Mouse (Mus musculus) ES-Bruce4 (cell line): ENCODE measurements around the gene Pde3b.

ENCODE experiments used
- CTCF ChIP-seq: IDR thresholded peaks from one replicate; pipeline ENCODE4 v1.8.1; 2011; ENCODE audit warnings: low read depth, low read length
- EP300 ChIP-seq: IDR thresholded peaks from 2 replicates; pipeline ENCODE4 v1.6.1; 2011; ENCODE audit warnings: low read depth, low read length; ENCODE audit not compliant: insufficient read depth
- POLR2A ChIP-seq: IDR thresholded peaks from one replicate; pipeline ENCODE4 v1.8.1; 2011; ENCODE audit warnings: low read length; ENCODE audit not compliant: insufficient read depth

GRCm38 (mm10) chr7:114429768-114430167, 14.7 kb downstream of the Pde3b start:
- TF ChIP-seq POLR2A: no peak
- no peak for TF ChIP-seq CTCF
- TF ChIP-seq EP300: no peak
